Mouse (Mus musculus) ES-E14 (cell line): ENCODE results near the gene Xrcc1. TPM values are rescaled to one million over a fixed set of nuclear protein-coding genes. Genes with fewer than 3 reads are reported as not detected.

Experiments
- DNase-seq: peaks from one replicate; pipeline ENCODE4 v3.0.0-alpha.2; 2013; ENCODE audit warnings: low read depth, low spot score
- H3K27ac ChIP-seq: 2 replicates; pipeline ENCODE4 v1.5.1; 2012; ENCODE audit warnings: low read depth, mild to moderate bottlenecking, low read length, moderate library complexity, mixed read lengths; ENCODE audit not compliant: poor library complexity, insufficient read depth, severe bottlenecking
- H3K36me3 ChIP-seq: 2 replicates; pipeline ENCODE4 v1.6.1; 2012; ENCODE audit warnings: mild to moderate bottlenecking, low read length, moderate library complexity, mixed read lengths; ENCODE audit not compliant: control insufficient read depth, poor library complexity, insufficient read depth, severe bottlenecking
- H3K4me1 ChIP-seq, 2 experiments: fragments of 150-350 bp in 1 of 2; sonication (generic) in 1 of 2; 2 replicates each; pipeline ENCODE4 v1.6.1; 2012; ENCODE audit warnings: low read length in 2 of 2, mild to moderate bottlenecking in 1 of 2, mixed read lengths in 1 of 2; ENCODE audit not compliant: control insufficient read depth in 2 of 2, insufficient read depth in 2 of 2, poor library complexity in 1 of 2
- H3K4me3 ChIP-seq, 2 experiments: fragments of 150-350 bp in 1 of 2; sonication (generic) in 1 of 2; 2 replicates each; pipeline ENCODE4 v1.5.1; 2012; ENCODE audit warnings: low read length in 2 of 2, low read depth in 1 of 2, mild to moderate bottlenecking in 1 of 2, mixed read lengths in 1 of 2; ENCODE audit not compliant: insufficient read depth in 1 of 2, poor library complexity in 1 of 2, severe bottlenecking in 1 of 2
- H3K9ac ChIP-seq: 2 replicates; pipeline ENCODE4 v1.6.1; 2012; ENCODE audit warnings: low read depth, mild to moderate bottlenecking, low read length, mixed read lengths; ENCODE audit not compliant: poor library complexity, insufficient read depth, severe bottlenecking
- H3K9me3 ChIP-seq: fragments of 150-350 bp; sonication (generic); 2 replicates; pipeline ENCODE4 v1.6.1; 2012; ENCODE audit warnings: low read depth, mild to moderate bottlenecking, low read length; ENCODE audit not compliant: control insufficient read depth, insufficient read depth
- CHD2 ChIP-seq: IDR thresholded peaks from 2 replicates; pipeline ENCODE4 v1.6.1; 2014; ENCODE audit warnings: mild to moderate bottlenecking, low read depth, low read length, inconsistent platforms
- HCFC1 ChIP-seq: IDR thresholded peaks from 2 replicates; pipeline ENCODE4 v1.6.1; 2012; ENCODE audit warnings: low read length, inconsistent platforms, borderline replicate concordance; ENCODE audit not compliant: insufficient read depth
- MAFK ChIP-seq: IDR thresholded peaks from 2 replicates; pipeline ENCODE4 v1.6.1; 2014; ENCODE audit warnings: mild to moderate bottlenecking, low read depth, low read length, inconsistent platforms; ENCODE audit not compliant: insufficient read depth
- ZC3H11A ChIP-seq: IDR thresholded peaks from 2 replicates; pipeline ENCODE4 v1.6.1; 2012; ENCODE audit warnings: low read depth, mild to moderate bottlenecking, inconsistent platforms, low read length, borderline replicate concordance
- ZNF384 ChIP-seq: IDR thresholded peaks from 2 replicates; pipeline ENCODE4 v1.6.1; 2012; ENCODE audit warnings: low read depth, low read length, inconsistent platforms
- in situ Hi-C, 2 experiments: fragments of 600-800 bp; cut with MboI; formaldehyde crosslinking; loops; one replicate each; pipeline ENCODE4 v1.15.1; 2025; ENCODE audit warnings: low sequenced_read_pairs in 2 of 2, inconsistent platforms in 1 of 2; ENCODE audit not compliant: unreplicated experiment in 2 of 2
- total RNA-seq: library from RNA; depleted of rRNA; stranded (reverse); fragments of 300-350 nt; gene quantifications from 2 replicates; pipeline ENCODE4 v1.2.3, GENCODE M21; 2012

The Xrcc1 gene
- total RNA-seq, 1 experiment: 69.7 TPM

DNA sequence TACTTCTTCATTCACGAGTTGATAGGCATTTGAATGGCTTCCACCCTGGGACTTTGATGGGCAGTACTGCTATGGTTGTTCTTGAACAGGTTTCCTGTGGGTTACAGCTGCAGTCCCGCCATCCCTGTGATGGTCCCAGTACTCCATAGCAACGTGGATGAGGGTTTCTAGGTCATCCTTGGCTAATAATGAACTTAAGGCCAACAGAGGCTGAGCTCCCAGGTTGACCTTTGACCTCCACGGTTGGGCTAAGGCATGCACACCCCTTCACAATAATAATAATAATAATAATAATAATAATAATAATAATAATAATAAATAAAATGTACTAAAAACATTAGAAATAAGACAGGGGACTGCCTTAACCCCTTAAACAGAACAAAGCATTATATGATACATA, 52.0 kb downstream of the Xrcc1 start:
- Histone ChIP-seq H3K9ac (no peak overlapping the region), H3K9me3 (no peaks in the 10 kb centered on the region), H3K4me1 (peaks cover 0 to 5% of the 10 kb centered on the region in 2 experiments; a peak in 1 of 4 replicates), H3K27ac (no peak overlapping the region), H3K36me3 (no peaks in the 10 kb centered on the region), H3K4me3 (no peak overlapping the region)
- TF ChIP-seq ZNF384 (no peak), CHD2 (no peak), HCFC1 (no peak), ZC3H11A (no peak), MAFK (no peak)
- DNase-seq: no peak
- in situ Hi-C loops: no loop called here

- Histone ChIP-seq H3K4me1 (peaks cover 0 to 5% of the 10 kb centered on the region in 2 experiments; a peak in 1 of 4 replicates), H3K36me3 (no peaks in the 10 kb centered on the region), H3K9ac (no peak overlapping the region), H3K4me3 (no peak overlapping the region), H3K27ac (no peak overlapping the region), H3K9me3 (no peaks in the 10 kb centered on the region)
- TF ChIP-seq CHD2: no peak
- no peak for TF ChIP-seq HCFC1
- peak; percentile 48 for TF ChIP-seq MAFK
- no peak for TF ChIP-seq ZC3H11A
- TF ChIP-seq ZNF384: no peak
- in situ Hi-C loops: loop anchor here in 1 of 2 experiments (25.0 kb wide), 1 partner anchor 363 kb away; the partner anchor contains the start of gene Rabac1
- no peak for DNase-seq
Measured at GRCm38 (mm10) chr7:24599211-24600067, 53.4 kb downstream of the Xrcc1 start.

GRCm38 (mm10) chr7:24600941-24601597, 55.0 kb downstream of the Xrcc1 start:
- Histone ChIP-seq H3K9ac (no peak overlapping the region; the same call in 1 of the 2 replicates), H3K4me3 (no peak overlapping the region)
- 0 out of 2 replicates have a peak, but pooled peaks have one; percentile 30 for TF ChIP-seq ZNF384
- peak; percentile 71 for TF ChIP-seq ZC3H11A
- TF ChIP-seq CHD2: no peak
- peak; percentile 67; the same call in 1 of the 2 replicates for TF ChIP-seq HCFC1

GRCm38 (mm10) chr7:24605561-24605960, 59.5 kb downstream of the Xrcc1 start:
- Histone ChIP-seq H3K27ac (no peak overlapping the region), H3K9me3 (no peaks in the 10 kb centered on the region), H3K9ac (no peak overlapping the region), H3K4me1 (peaks cover 0 to 6% of the 10 kb centered on the region in 2 experiments; a peak in 1 of 4 replicates), H3K36me3 (no peaks in the 10 kb centered on the region; the same call in 1 of the 2 replicates), H3K4me3 (no peak overlapping the region)
- TF ChIP-seq CHD2 (no peak), HCFC1 (no peak), ZNF384 (no peak), MAFK (no peak), ZC3H11A (no peak)
- in situ Hi-C loops: loop anchor here in 1 of 2 experiments (25.0 kb wide), 1 partner anchor 357 kb away; the partner anchor contains the start of gene Rabac1
- no peak for DNase-seq

More at GRCm38 (mm10) chr7:24600941-24601597, 55.0 kb downstream of the Xrcc1 start:
- in situ Hi-C loops: loop anchor here in 1 of 2 experiments (25.0 kb wide), 1 partner anchor 361 kb away; the partner anchor contains the start of gene Rabac1
- H3K9me3 ChIP-seq: no peaks in the 10 kb centered on the region
- no peaks in the 10 kb centered on the region; a peak in 1 of 4 replicates for H3K4me1 ChIP-seq
- peak; percentile 96 for DNase-seq
- H3K27ac ChIP-seq: no peak overlapping the region
- H3K36me3 ChIP-seq: no peaks in the 10 kb centered on the region; the same call in 1 of the 2 replicates
